8 mouse cellular contexts compared by ENCODE assay signal in genomic region chr15:96697901-96698657, GRCm38 (mm10). TPM values are rescaled to one million over a fixed set of nuclear protein-coding genes. Genes with fewer than 3 reads are reported as not detected.
DNase-seq lines count a peak whose midpoint lies in the region; ATAC-seq and TF ChIP-seq lines count a peak whose summit lies in the region.

No protein-coding gene starts in this region.

- H3K4me3 ChIP-seq in testis, adult 2 months (ENCODE audit: control insufficient read depth, low read depth, low read length), result peak overlapping the region; percentile 86
- H3K4me3 ChIP-seq in hindbrain, embryonic 10.5 days, result peak overlapping the region; percentile 94
- H3K4me3 ChIP-seq in liver, postnatal 0 days (ENCODE audit: low read depth, low read length), result peak overlapping the region; percentile 93

- no peak for TF ChIP-seq POLR2A in testis, adult 2 months (IDR thresholded peaks at IDR 0.05; ENCODE audit: control insufficient read depth, low read depth, low read length)

- TF ChIP-seq EP300 in liver, postnatal 0 days (IDR thresholded peaks at IDR 0.05; ENCODE audit: low read depth), result no peak

- peak overlapping the region; percentile 88 for H3K4me2 ChIP-seq in liver, postnatal 0 days (ENCODE audit: low read depth, low read length)

- H3K9ac ChIP-seq in liver, postnatal 0 days (replicated peaks), result peak overlapping the region; percentile 95

- no peak for ATAC-seq in liver, postnatal 0 days

- H3K4me1 ChIP-seq in testis, adult 2 months (ENCODE audit: control insufficient read depth, insufficient read depth, low read length), result peaks cover 12% of the 10 kb centered on the region
- peaks cover 44% of the 10 kb centered on the region for H3K4me1 ChIP-seq in hindbrain, embryonic 10.5 days (replicated peaks)
- H3K4me1 ChIP-seq in liver, postnatal 0 days (ENCODE audit: insufficient read depth), result peaks cover 30% of the 10 kb centered on the region

- H3K36me3 ChIP-seq in testis, adult 2 months (ENCODE audit: control insufficient read depth, insufficient read depth, low read length), result no peaks in the 10 kb centered on the region
- peaks cover 56% of the 10 kb centered on the region for H3K36me3 ChIP-seq in hindbrain, embryonic 10.5 days
- H3K36me3 ChIP-seq in liver, postnatal 0 days (replicated peaks; ENCODE audit: insufficient read depth, low read length), result peaks cover 50% of the 10 kb centered on the region

- H3K9me3 ChIP-seq in hindbrain, embryonic 10.5 days, result no peaks in the 10 kb centered on the region
- no peaks in the 10 kb centered on the region for H3K9me3 ChIP-seq in liver, postnatal 0 days (ENCODE audit: low read length)

- H3K27me3 ChIP-seq in testis, adult 2 months (ENCODE audit: control insufficient read depth, insufficient read depth, low read length), result peaks cover 3% of the 10 kb centered on the region; the same call in 1 of the 2 replicates
- H3K27me3 ChIP-seq in hindbrain, embryonic 10.5 days (ENCODE audit: insufficient read depth, poor library complexity, severe bottlenecking), result peaks cover 6% of the 10 kb centered on the region; the same call in 1 of the 2 replicates
- no peaks in the 10 kb centered on the region for H3K27me3 ChIP-seq in liver, postnatal 0 days (ENCODE audit: insufficient read depth, low read length)

- H3K27ac ChIP-seq in testis, adult 2 months (ENCODE audit: control insufficient read depth, insufficient read depth, low read depth, low read length), result peak overlapping the region; percentile 87
- H3K27ac ChIP-seq in hindbrain, embryonic 10.5 days, result peak overlapping the region; percentile 100
- peak overlapping the region; percentile 94 for H3K27ac ChIP-seq in liver, postnatal 0 days (ENCODE audit: low read depth)

- no peak for TF ChIP-seq CTCF in testis, adult 2 months (IDR thresholded peaks at IDR 0.05; ENCODE audit: control insufficient read depth, insufficient read depth, insufficient replicate concordance, low read depth, low read length)
- no peak for TF ChIP-seq CTCF in liver, postnatal 0 days (IDR thresholded peaks at IDR 0.05; ENCODE audit: low read depth)

- WGBS in hindbrain, embryonic 10.5 days, result 25% methylated on average over 19 of the region's 19 CpGs
- WGBS in liver, postnatal 0 days (ENCODE audit: insufficient replicate concordance), result 11% methylated on average over 19 of the region's 19 CpGs

- peak; percentile 35 for DNase-seq in adrenal gland, postnatal 25 days
- DNase-seq in adrenal gland, postnatal 14 days, result no peak
- no peak for DNase-seq in testis, postnatal 14 days (ENCODE audit: low spot score)
- no peak for DNase-seq in hindbrain, embryonic 10.5 days (ENCODE audit: low spot score)
- DNase-seq in liver, postnatal 0 days, result no peak
- DNase-seq in frontal cortex, postnatal 36 days (ENCODE audit: low spot score in 2 of 2), result no peak
- no peak for DNase-seq in embryo, embryonic 11 days

RNA-seq across cellular contexts. Expression of gene Slc38a2, which starts 1.5 kb away (rescaled TPM):
- total RNA-seq in adrenal gland, postnatal 25 days (2021), result 150 and 180 TPM in 2 replicates
- 145 and 167 TPM in 2 replicates for total RNA-seq in adrenal gland, postnatal 14 days (2021)
- polyA plus RNA-seq in testis, adult 2 months (2012; rRNA removed), result 8.8 and 10.8 TPM in 2 replicates
- 135 and 156 TPM in 2 replicates for polyA plus RNA-seq in hindbrain, embryonic 10.5 days (2016; fragmentation: Nextera tagmentation; extraction: Ambion mirVana)
- 19.0 and 29.6 TPM in 2 replicates for polyA plus RNA-seq in liver, postnatal 0 days (2015; fragmentation: Nextera tagmentation; extraction: Ambion mirVana)

RNA-seq across cellular contexts. Expression of gene Slc38a1, which starts 55.4 kb away (rescaled TPM):
- total RNA-seq in adrenal gland, postnatal 25 days (2021), result 28.1 and 29.7 TPM in 2 replicates
- 43.1 and 51.9 TPM in 2 replicates for total RNA-seq in adrenal gland, postnatal 14 days (2021)
- 2.0 and 2.1 TPM in 2 replicates for polyA plus RNA-seq in testis, adult 2 months (2012; rRNA removed)
- 109 and 113 TPM in 2 replicates for polyA plus RNA-seq in hindbrain, embryonic 10.5 days (2016; fragmentation: Nextera tagmentation; extraction: Ambion mirVana)
- polyA plus RNA-seq in liver, postnatal 0 days (2015; fragmentation: Nextera tagmentation; extraction: Ambion mirVana), result 8.4 and 11.3 TPM in 2 replicates
